Mouse (Mus musculus): ENCODE measurements around the gene D130043K22Rik. TPM values are rescaled to one million over a fixed set of nuclear protein-coding genes. Genes with fewer than 3 reads are reported as not detected.

The D130043K22Rik gene
- polyA plus RNA-seq, 1 experiment from 2014 or later = 0.58 TPM

DNA sequence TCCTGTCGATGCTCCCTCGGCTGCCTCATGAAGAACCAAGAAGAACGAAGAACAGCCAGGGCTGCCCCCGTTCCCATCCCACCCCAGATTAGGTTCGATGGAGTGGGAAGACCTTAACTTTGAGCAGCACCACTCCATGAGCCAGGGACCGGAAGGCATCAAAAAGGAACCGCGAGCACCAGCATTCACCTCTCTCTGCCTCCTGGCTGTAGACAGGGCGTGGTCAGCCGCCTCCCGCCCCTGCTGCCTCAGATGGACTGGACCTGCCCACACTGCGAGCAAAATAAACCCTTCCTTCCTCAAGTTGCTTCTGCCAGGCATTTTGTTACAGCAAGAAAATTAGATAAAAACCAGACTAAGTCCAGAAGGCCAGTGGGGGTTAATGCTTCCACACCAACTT is 16.1 kb downstream of the D130043K22Rik start:
- no peaks in the 10 kb centered on the region for H3K4me1 ChIP-seq (replicated peaks; ENCODE audit: control insufficient read depth, insufficient read depth)
- DNase-seq (ENCODE audit: low spot score) = no peak
- 74% methylated on average over 12 of the region's 12 CpGs for WGBS
- H3K4me3 ChIP-seq (ENCODE audit: low read depth, low read length) = no peak overlapping the region
- no peak for ATAC-seq (ENCODE audit: low FRiP score, low TSS enrichment)
- H3K27ac ChIP-seq (replicated peaks) = no peak overlapping the region
- H3K9me3 ChIP-seq (ENCODE audit: control insufficient read depth, low read length) = no peaks in the 10 kb centered on the region
- TF ChIP-seq EP300 (optimal IDR thresholded peaks at IDR 0.05) (no peak), CTCF (IDR thresholded peaks at IDR 0.05; ENCODE audit: low read depth) (no peak)
- H3K4me2 ChIP-seq (replicated peaks; ENCODE audit: low read depth) = no peak overlapping the region
- no peaks in the 10 kb centered on the region for H3K36me3 ChIP-seq (ENCODE audit: control insufficient read depth, insufficient read depth, low read length)
- H3K27me3 ChIP-seq (ENCODE audit: control insufficient read depth, insufficient read depth, low read length) = no peaks in the 10 kb centered on the region
- no peak overlapping the region for H3K9ac ChIP-seq (ENCODE audit: low read length)

DNA sequence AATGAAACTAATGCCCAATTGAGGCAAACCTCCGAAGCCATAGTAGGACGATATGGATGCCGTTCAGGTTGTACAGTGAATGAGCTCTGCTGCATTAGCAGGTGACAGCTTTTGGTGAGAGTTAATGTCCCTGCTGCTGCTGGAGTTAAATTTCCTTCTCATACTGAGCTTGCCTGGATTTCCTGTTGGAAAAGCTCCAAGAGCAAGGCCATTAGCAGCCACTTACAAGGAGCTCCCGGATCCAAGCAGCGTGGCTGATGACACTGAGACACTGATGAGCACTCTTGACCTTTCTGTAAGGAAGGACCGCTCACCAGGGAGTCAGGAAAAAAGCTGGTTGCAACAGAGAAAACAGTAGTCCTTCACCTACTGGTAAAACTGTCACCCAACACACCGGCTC is 17.1 kb downstream of the D130043K22Rik start:
- Histone ChIP-seq H3K9ac (ENCODE audit: low read length) (no peak overlapping the region), H3K4me1 (replicated peaks; ENCODE audit: control insufficient read depth, insufficient read depth) (no peaks in the 10 kb centered on the region), H3K4me3 (ENCODE audit: low read depth, low read length) (no peak overlapping the region), H3K27me3 (ENCODE audit: control insufficient read depth, insufficient read depth, low read length) (no peaks in the 10 kb centered on the region), H3K27ac (replicated peaks) (no peak overlapping the region), H3K36me3 (ENCODE audit: control insufficient read depth, insufficient read depth, low read length) (no peaks in the 10 kb centered on the region), H3K9me3 (ENCODE audit: control insufficient read depth, low read length) (no peaks in the 10 kb centered on the region), H3K4me2 (replicated peaks; ENCODE audit: low read depth) (no peak overlapping the region)
- DNase-seq (ENCODE audit: low spot score) = no peak
- no peak for ATAC-seq (ENCODE audit: low FRiP score, low TSS enrichment)
- 50% methylated on average over 7 of the region's 7 CpGs for whole genome bisulfite sequencing
- TF ChIP-seq EP300 (optimal IDR thresholded peaks at IDR 0.05) (no peak), CTCF (IDR thresholded peaks at IDR 0.05; ENCODE audit: low read depth) (no peak)

DNA sequence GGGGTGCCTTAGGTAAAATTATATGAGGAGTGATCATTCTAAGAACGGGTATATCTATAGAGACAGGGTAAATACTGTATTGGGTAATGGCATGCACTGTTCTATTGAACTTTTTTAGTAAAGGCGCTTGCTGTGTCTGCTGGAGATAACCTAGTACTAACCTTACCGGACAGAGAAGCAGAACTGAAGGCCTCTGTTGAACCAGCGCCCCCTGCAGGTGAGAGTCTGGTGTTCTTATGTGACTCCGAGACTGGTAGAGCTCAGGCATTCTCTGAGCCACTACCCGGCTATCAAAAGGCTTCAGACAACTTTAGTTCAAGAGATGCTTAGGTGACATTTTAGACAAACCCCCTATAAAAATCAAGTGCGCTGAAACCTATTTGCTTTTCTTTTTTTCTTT is 17.6 kb downstream of the D130043K22Rik start:
- no peaks in the 10 kb centered on the region for H3K4me1 ChIP-seq (replicated peaks; ENCODE audit: control insufficient read depth, insufficient read depth)
- H3K36me3 ChIP-seq (ENCODE audit: control insufficient read depth, insufficient read depth, low read length) = no peaks in the 10 kb centered on the region
- DNase-seq (ENCODE audit: low spot score) (peak; percentile 55), ATAC-seq (ENCODE audit: low FRiP score, low TSS enrichment) (no peak)
- no peak overlapping the region for H3K9ac ChIP-seq (ENCODE audit: low read length)
- TF ChIP-seq CTCF (IDR thresholded peaks at IDR 0.05; ENCODE audit: low read depth) (peak; percentile 57), EP300 (optimal IDR thresholded peaks at IDR 0.05) (no peak)
- no peaks in the 10 kb centered on the region for H3K27me3 ChIP-seq (ENCODE audit: control insufficient read depth, insufficient read depth, low read length)
- no peak overlapping the region for H3K4me3 ChIP-seq (ENCODE audit: low read depth, low read length)
- H3K9me3 ChIP-seq (ENCODE audit: control insufficient read depth, low read length) = no peaks in the 10 kb centered on the region
- no peak overlapping the region for H3K4me2 ChIP-seq (replicated peaks; ENCODE audit: low read depth)
- WGBS = 63% methylated on average over 7 of the region's 7 CpGs
- H3K27ac ChIP-seq (replicated peaks) = no peak overlapping the region

DNA sequence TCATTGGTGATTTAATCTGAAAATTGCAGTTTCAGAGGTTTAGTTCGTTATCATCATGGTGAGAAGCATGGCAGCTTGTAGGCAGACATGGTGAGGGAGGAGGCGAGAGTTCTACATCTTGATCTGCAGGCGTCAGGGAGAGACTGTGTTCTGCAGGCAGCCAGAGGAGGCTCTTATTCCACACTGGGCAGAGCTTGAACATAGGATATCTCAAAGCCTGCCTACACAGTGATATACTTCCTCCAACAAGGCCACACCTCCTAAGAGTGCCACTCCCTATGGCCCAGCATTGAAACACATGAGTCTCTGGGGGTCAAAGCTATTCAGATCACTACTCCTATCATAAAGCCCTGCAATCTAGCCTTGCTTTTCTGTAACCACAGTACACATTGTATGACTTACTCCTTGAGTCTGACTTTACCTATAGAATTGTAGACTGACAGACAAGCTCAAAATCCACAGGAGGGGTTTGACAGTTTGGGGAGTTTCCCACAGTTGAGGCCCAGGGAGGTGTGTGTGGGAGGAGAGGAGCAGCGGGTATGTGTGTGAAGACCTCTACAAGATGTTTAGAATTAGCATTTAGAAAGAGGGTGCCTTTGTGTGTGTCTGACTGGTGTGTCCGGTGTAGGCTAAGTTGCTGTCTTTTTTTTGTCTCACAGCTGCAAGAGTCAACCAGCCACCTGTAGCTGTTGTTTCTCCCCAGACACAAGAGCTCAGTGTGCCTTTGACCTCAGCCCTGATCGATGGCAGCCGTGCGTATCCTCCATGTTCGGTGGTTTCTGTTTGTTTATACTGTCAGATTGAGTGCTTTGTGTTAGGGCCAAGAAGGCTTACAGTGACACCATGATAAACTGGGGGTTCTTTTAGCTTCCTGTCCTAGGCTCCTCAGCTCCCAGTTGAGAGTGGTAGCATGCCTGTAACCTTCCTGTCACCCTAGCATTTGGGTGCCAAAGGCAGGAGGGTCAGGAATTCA is 21.8 kb downstream of the D130043K22Rik start:
- H3K27ac ChIP-seq (replicated peaks) = no peak overlapping the region
- H3K9ac ChIP-seq (ENCODE audit: low read length) = no peak overlapping the region
- ATAC-seq (ENCODE audit: low FRiP score, low TSS enrichment) = peak; percentile 60; the same call in 1 of the 2 replicates
- no peak for TF ChIP-seq EP300 (optimal IDR thresholded peaks at IDR 0.05)
- TF ChIP-seq CTCF (IDR thresholded peaks at IDR 0.05; ENCODE audit: low read depth) = no peak
- WGBS = 40% methylated on average over 9 of the region's 9 CpGs
- no peak overlapping the region for H3K4me2 ChIP-seq (replicated peaks; ENCODE audit: low read depth)
- DNase-seq (ENCODE audit: low spot score) = no peak
- H3K36me3 ChIP-seq (ENCODE audit: control insufficient read depth, insufficient read depth, low read length) = no peaks in the 10 kb centered on the region
- no peaks in the 10 kb centered on the region for H3K27me3 ChIP-seq (ENCODE audit: control insufficient read depth, insufficient read depth, low read length)
- no peak overlapping the region for H3K4me3 ChIP-seq (ENCODE audit: low read depth, low read length)
- no peaks in the 10 kb centered on the region for H3K4me1 ChIP-seq (replicated peaks; ENCODE audit: control insufficient read depth, insufficient read depth)
- H3K9me3 ChIP-seq (ENCODE audit: control insufficient read depth, low read length) = no peaks in the 10 kb centered on the region

DNA sequence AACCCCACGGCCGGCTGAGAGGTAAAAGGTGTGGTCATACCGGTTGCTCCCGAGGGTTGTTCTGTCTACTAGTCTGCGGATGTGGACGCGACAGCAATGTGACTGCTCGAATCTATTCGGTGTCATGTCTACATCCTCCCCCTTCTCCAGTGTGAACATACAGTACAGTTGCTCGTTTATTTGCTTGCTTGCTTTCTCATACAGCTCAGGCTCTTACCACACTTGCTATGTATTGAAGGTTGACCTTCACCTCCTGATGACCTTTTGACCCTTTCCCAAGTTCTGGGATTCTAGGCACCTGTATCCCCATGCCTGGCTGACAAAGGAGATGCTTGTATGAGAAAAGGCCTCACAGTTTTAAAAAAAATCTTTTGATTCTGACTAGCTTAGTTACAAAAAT is 22.9 kb downstream of the D130043K22Rik start:
- Histone ChIP-seq H3K4me2 (replicated peaks; ENCODE audit: low read depth) (no peak overlapping the region), H3K9ac (ENCODE audit: low read length) (no peak overlapping the region), H3K27me3 (ENCODE audit: control insufficient read depth, insufficient read depth, low read length) (no peaks in the 10 kb centered on the region), H3K4me1 (replicated peaks; ENCODE audit: control insufficient read depth, insufficient read depth) (no peaks in the 10 kb centered on the region), H3K27ac (replicated peaks) (no peak overlapping the region), H3K9me3 (ENCODE audit: control insufficient read depth, low read length) (no peaks in the 10 kb centered on the region), H3K4me3 (ENCODE audit: low read depth, low read length) (no peak overlapping the region), H3K36me3 (ENCODE audit: control insufficient read depth, insufficient read depth, low read length) (no peaks in the 10 kb centered on the region)
- WGBS = 86% methylated on average over 10 of the region's 10 CpGs
- ATAC-seq (ENCODE audit: low FRiP score, low TSS enrichment) = no peak
- TF ChIP-seq EP300 (optimal IDR thresholded peaks at IDR 0.05) (no peak), CTCF (IDR thresholded peaks at IDR 0.05; ENCODE audit: low read depth) (no peak)
- DNase-seq (ENCODE audit: low spot score) = no peak

DNA sequence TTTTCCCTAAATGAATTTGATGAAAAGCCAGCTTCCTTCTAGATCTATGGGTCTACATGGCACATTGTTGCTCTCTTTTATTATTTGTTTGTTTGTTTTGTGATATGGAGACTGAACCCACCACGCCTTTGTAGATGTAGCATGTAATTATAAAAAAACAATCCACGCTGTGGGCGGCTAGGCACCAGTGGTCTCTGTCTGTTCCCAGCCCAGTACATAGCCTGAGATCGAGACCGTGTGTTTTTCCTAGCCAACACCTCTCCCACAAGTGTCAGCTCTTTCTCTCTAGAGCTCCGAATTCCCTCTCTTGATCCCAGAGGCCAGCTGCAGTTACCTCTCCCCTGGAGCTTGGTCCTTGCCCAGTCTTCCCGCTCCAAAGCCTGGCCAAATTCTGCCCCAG is 23.3 kb downstream of the D130043K22Rik start:
- DNase-seq (ENCODE audit: low spot score) = no peak
- WGBS = 86% methylated on average over 7 of the region's 7 CpGs
- H3K36me3 ChIP-seq (ENCODE audit: control insufficient read depth, insufficient read depth, low read length) = no peaks in the 10 kb centered on the region
- H3K27me3 ChIP-seq (ENCODE audit: control insufficient read depth, insufficient read depth, low read length) = no peaks in the 10 kb centered on the region
- TF ChIP-seq EP300 (optimal IDR thresholded peaks at IDR 0.05) (no peak), CTCF (IDR thresholded peaks at IDR 0.05; ENCODE audit: low read depth) (no peak)
- no peak for ATAC-seq (ENCODE audit: low FRiP score, low TSS enrichment)
- H3K4me3 ChIP-seq (ENCODE audit: low read depth, low read length) = no peak overlapping the region
- no peak overlapping the region for H3K4me2 ChIP-seq (replicated peaks; ENCODE audit: low read depth)
- no peaks in the 10 kb centered on the region for H3K9me3 ChIP-seq (ENCODE audit: control insufficient read depth, low read length)
- no peaks in the 10 kb centered on the region for H3K4me1 ChIP-seq (replicated peaks; ENCODE audit: control insufficient read depth, insufficient read depth)
- no peak overlapping the region for H3K9ac ChIP-seq (ENCODE audit: low read length)
- H3K27ac ChIP-seq (replicated peaks) = no peak overlapping the region

Measured in stomach, postnatal 0 days (tissue).